Mouse (Mus musculus): ENCODE measurements around the gene L1cam. TPM values are rescaled to one million over a fixed set of nuclear protein-coding genes. Genes with fewer than 3 reads are reported as not detected.

L1cam gene
- total RNA-seq, 2 experiments from 2014 or later: 9.8 to 10.0 TPM

Other genes starting within 250 kb of the L1cam start
- gene Pnck, start 236.0 kb downstream of the L1cam start, total RNA-seq (2021): 1 to 10 TPM; 6.9 to 7.0 TPM
- gene Slc6a8, start 223.0 kb downstream of the L1cam start, total RNA-seq (2021): 100 to 1,000 TPM in 1 of 2 experiments, 10 to 100 TPM in 1; 62.6 to 126 TPM
- gene Bcap31, start 179.9 kb downstream of the L1cam start, total RNA-seq (2021): 100 to 1,000 TPM; 278 to 286 TPM
- 10 to 100 TPM; 21.6 to 31.5 TPM for gene Abcd1, start 179.5 kb downstream of the L1cam start, total RNA-seq (2021)
- gene Plxnb3, start 139.0 kb downstream of the L1cam start, total RNA-seq (2021): under 1 TPM; 0.30 to 0.66 TPM
- gene Srpk3, start 121.7 kb downstream of the L1cam start, total RNA-seq (2021): under 1 TPM in 1 of 2 experiments, not detected in 1; 0.33 TPM
- gene Idh3g, start 109.2 kb downstream of the L1cam start, total RNA-seq (2021): 100 to 1,000 TPM; 412 to 482 TPM
- gene Ssr4, start 109.1 kb downstream of the L1cam start, total RNA-seq (2021): 100 to 1,000 TPM; 161 to 166 TPM
- 1 to 10 TPM; 2.9 to 4.4 TPM for gene Pdzd4, start 71.1 kb downstream of the L1cam start, total RNA-seq (2021)
- not detected for gene Avpr2, start 4.0 kb downstream of the L1cam start, total RNA-seq (2021)
- gene Arhgap4, start 25.8 kb upstream of the L1cam start, total RNA-seq (2021): 1 to 10 TPM; 2.9 to 3.0 TPM
- gene Naa10, start 25.8 kb upstream of the L1cam start, total RNA-seq (2021): 10 to 100 TPM; 76.0 to 85.1 TPM
- 10 to 100 TPM; 16.1 to 23.8 TPM for gene Renbp, start 34.7 kb upstream of the L1cam start, total RNA-seq (2021)
- 10 to 100 TPM; 56.9 to 57.1 TPM for gene Hcfc1, start 70.3 kb upstream of the L1cam start, total RNA-seq (2021)
- 100 to 1,000 TPM; 112 to 117 TPM for gene Irak1, start 127.8 kb upstream of the L1cam start, total RNA-seq (2021)
- gene Opn1mw, start 231.4 kb upstream of the L1cam start, total RNA-seq (2021): not detected
- 10 to 100 TPM; 35.1 to 38.4 TPM for gene Mecp2, start 239.3 kb upstream of the L1cam start, total RNA-seq (2021)